Mouse (Mus musculus) bone marrow macrophage, adult 2 months (primary cell): ENCODE measurements around the gene Naa40.

Source experiments
- CTCF ChIP-seq: IDR thresholded peaks from 2 replicates; pipeline ENCODE4 v1.5.1; 2012; ENCODE audit warnings: low read depth, mild to moderate bottlenecking, low read length, moderate library complexity
- POLR2A ChIP-seq: IDR thresholded peaks from 2 replicates; pipeline ENCODE4 v1.6.1; 2012; ENCODE audit warnings: mild to moderate bottlenecking, low read depth, low read length, borderline replicate concordance

- TF ChIP-seq CTCF (no peak), POLR2A (no peak)
These were observed 16.7 kb downstream of the Naa40 start for GRCm38 (mm10) chr19:7224253-7224652.
